Mouse (Mus musculus): ENCODE results near the gene Gm48552. TPM values are rescaled to one million over a fixed set of nuclear protein-coding genes. Genes with fewer than 3 reads are reported as not detected.

The Gm48552 gene
- polyA plus RNA-seq (2014; fragmentation: Illumina TruSeq; extraction: RNeasy Lipid Tissue Mini Kit (QIAGEN cat#74804); ENCODE audit: low read depth, low replicate concordance), result not detected

GRCm38 (mm10) chr10:81388505-81389055 is at the start of gene Gm48552:
TSS of gene Gm48552 (plus strand) at chr10:81389005.

GRCm38 (mm10) chr10:81342686-81343505 is 45.9 kb upstream of the Gm48552 start, which contains the start of gene Gipc3:
TSS of gene Gipc3 (minus strand) at chr10:81343266.

DNA sequence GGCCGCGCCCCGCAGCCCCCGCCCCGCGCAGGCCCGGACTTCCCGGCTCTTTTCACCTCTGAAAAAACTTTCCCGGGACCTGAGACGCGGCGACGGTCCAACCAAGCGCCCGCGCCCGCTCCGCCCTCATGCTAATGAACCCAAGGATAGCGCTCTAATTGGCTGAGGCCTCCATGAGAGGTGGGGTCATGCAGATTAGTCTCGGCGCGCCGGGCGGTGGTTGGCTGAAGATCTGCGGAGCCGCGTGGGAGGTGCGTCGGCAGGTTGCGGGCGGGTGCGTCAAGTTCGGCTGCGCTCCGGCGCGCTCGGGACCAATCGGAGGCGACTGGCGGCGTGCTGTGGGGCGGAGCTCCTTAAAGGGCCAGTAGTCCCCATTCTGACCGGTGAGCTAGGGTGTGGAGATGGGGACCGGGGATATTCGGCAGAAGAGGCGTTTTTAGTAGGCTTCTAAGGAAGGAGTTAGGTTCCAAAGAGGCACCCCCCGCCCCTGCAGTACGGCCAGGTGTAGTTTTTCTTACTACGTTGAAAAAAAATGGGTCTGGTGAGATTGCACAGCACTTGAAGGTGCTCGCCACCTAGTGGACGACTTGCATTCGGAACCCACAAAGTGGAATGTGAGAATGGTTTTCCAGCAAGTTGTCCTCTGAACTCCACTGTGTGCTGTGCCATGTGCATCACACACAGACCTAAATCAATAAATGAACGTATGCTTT is 38.3 kb upstream of the Gm48552 start, which contains the start of gene Hmg20b:
Gene Hmg20b, minus strand, starts transcription at position 130 of the 713 bp plus-strand sequence.

DNA sequence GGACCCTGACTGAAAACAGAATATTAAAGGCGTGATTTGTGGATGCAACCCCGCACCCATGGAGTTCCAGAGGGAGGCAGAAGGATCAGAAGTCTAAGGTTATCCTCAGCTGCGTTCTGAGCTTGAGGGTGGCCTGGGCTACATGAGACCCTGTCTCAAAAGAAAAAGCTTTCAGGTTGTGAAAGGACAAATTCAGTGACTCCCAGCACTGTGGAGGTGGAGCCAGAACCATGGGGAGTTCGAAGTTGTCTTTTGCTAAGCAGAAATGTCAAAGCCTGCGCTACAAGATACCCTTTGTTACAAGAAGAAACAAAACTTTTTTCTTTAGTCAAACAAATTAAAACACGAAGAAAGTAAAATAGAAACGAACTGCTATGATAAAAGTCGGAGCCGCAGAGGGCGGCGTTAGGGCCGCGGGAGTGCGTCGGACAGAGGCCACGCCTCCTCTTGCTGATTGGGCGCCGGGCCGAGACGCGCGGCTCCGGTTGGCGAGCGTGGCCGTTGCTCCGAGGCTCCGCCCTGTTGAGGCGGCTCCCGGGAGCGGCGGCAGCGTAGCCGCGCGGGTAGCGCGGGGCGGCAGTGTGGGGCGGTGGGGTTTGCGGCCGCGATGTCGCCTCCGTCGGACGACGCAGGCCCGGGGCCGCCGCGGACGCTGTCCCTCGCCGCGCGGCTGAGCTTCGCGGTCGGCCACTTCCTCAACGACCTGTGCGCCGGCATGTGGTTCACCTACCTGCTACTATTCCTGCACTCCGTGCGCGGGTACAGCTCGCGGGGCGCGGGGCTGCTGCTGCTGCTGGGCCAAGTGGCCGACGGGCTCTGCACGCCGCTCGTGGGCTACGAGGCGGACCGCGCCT is 31.6 kb upstream of the Gm48552 start, which contains the start of gene Mfsd12:
Gene Mfsd12, plus strand, starts transcription at position 501 of the 854 bp plus-strand sequence.

DNA sequence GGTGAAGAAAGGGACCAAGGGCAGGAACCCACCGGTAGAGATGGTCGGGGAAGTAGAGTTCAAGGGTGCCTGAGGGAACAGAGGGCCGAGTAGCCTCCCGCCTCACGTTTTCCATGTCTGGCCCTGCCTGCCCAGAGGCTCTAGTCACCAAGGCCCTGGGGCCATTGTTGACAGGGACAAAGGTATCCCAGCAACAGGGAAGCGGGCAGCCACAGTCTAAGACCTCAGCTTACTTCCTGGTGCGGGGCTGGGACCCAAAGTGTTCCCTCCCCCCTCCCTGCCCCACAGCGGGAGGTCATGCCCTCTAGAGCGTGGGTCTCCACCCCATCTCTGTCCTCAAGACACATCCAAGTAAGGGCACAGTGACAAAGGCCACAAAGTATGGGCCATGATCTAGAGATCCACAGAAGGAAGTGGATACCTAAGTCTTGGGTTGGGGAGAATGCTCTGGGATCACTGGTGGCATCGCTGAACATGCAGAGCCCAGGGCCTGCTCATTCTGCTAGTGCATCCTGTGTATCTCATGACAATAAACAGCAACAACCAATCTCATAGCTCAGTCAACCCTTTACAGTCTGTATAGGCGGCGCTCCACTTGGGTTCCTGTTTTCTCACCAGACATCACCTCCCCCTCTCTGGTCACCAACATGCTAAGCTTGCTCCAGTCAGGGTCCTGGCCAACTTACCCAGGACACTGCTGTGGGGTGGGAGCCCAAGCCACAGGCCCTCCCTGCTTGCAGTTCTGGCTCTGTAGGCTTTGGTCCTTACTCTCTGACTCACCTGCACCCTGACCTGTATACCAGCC is 22.9 kb upstream of the Gm48552 start, which contains the start of gene 4930404N11Rik:
Gene 4930404N11Rik, minus strand, starts transcription at position 145 of the 805 bp plus-strand sequence.

DNA sequence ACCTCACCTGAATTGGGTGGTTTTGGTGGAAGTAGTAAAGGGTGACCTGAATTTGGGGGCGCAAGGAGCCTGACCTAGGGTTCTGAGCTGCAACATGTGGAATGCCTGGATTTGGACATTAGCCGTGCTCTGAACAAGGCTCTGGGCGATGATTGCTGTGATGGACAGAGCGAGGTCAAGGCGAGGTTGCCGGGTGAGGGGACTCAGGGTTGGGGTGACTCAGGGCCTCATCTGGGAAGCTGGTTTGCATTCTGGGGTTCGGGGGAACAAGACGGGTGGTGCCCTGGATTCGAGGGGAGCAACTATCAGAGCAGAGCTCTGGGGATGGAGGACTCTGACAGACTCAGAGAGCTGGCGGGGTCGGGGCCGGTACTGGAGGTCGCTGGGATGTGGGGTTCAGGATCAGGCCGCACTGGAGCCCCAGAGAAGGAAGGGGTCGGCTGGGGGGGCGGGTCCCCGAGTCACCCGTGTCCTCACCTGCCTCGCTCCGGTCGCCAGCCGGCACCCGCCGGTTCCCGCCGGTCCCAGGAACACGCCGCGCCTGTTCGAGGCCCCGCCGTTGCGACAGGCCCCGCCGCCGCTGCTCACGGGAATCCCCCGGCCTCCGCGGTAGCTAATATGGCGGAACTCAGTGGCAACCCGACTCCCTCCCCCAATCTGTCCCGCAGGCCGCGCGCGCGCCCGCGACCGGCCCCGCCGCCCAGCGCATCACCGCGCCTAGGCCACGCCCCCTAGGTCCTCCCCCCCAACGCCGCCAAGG is 10.8 kb upstream of the Gm48552 start, which contains the start of gene Fzr1:
Gene Fzr1, minus strand, starts transcription at position 724 of the 760 bp plus-strand sequence.

GRCm38 (mm10) chr10:81383802-81384604 is 4.8 kb upstream of the Gm48552 start, which contains the start of the genes Dohh and Gm48551:
TSS of gene Dohh (plus strand) at chr10:81384428.
TSS of gene Gm48551 (plus strand) at chr10:81384466.

GRCm38 (mm10) chr10:81392781-81393185 is 4.0 kb downstream of the Gm48552 start, which contains the start of gene Smim24:
TSS of gene Smim24 (plus strand) at chr10:81393051.

Other genes with a start within 250 kb of the Gm48552 start
- not detected for gene Pias4, start 221.1 kb upstream of the Gm48552 start, polyA plus RNA-seq (2014; fragmentation: Illumina TruSeq; extraction: RNeasy Lipid Tissue Mini Kit (QIAGEN cat#74804); ENCODE audit: low read depth, low replicate concordance)
- 12.4 TPM for gene Eef2, start 212.4 kb upstream of the Gm48552 start, polyA plus RNA-seq (2014; fragmentation: Illumina TruSeq; extraction: RNeasy Lipid Tissue Mini Kit (QIAGEN cat#74804); ENCODE audit: low read depth, low replicate concordance)
- not detected for gene Dapk3, start 206.0 kb upstream of the Gm48552 start, polyA plus RNA-seq (2014; fragmentation: Illumina TruSeq; extraction: RNeasy Lipid Tissue Mini Kit (QIAGEN cat#74804); ENCODE audit: low read depth, low replicate concordance)
- gene 4930442H23Rik, start 205.2 kb upstream of the Gm48552 start, polyA plus RNA-seq (2014; fragmentation: Illumina TruSeq; extraction: RNeasy Lipid Tissue Mini Kit (QIAGEN cat#74804); ENCODE audit: low read depth, low replicate concordance), result not detected
- gene Nmrk2, start 187.0 kb upstream of the Gm48552 start, polyA plus RNA-seq (2014; fragmentation: Illumina TruSeq; extraction: RNeasy Lipid Tissue Mini Kit (QIAGEN cat#74804); ENCODE audit: low read depth, low replicate concordance), result not detected
- 0.19 TPM for gene Atcay, start 158.2 kb upstream of the Gm48552 start, polyA plus RNA-seq (2014; fragmentation: Illumina TruSeq; extraction: RNeasy Lipid Tissue Mini Kit (QIAGEN cat#74804); ENCODE audit: low read depth, low replicate concordance)
- 0.63 TPM for gene Zfr2, start 155.8 kb upstream of the Gm48552 start, polyA plus RNA-seq (2014; fragmentation: Illumina TruSeq; extraction: RNeasy Lipid Tissue Mini Kit (QIAGEN cat#74804); ENCODE audit: low read depth, low replicate concordance)
- gene Matk, start 136.1 kb upstream of the Gm48552 start, polyA plus RNA-seq (2014; fragmentation: Illumina TruSeq; extraction: RNeasy Lipid Tissue Mini Kit (QIAGEN cat#74804); ENCODE audit: low read depth, low replicate concordance), result not detected
- gene Mrpl54, start 122.1 kb upstream of the Gm48552 start, polyA plus RNA-seq (2014; fragmentation: Illumina TruSeq; extraction: RNeasy Lipid Tissue Mini Kit (QIAGEN cat#74804); ENCODE audit: low read depth, low replicate concordance), result 1.2 TPM
- gene Apba3, start 122.0 kb upstream of the Gm48552 start, polyA plus RNA-seq (2014; fragmentation: Illumina TruSeq; extraction: RNeasy Lipid Tissue Mini Kit (QIAGEN cat#74804); ENCODE audit: low read depth, low replicate concordance), result not detected
- gene Tjp3, start 97.4 kb upstream of the Gm48552 start, polyA plus RNA-seq (2014; fragmentation: Illumina TruSeq; extraction: RNeasy Lipid Tissue Mini Kit (QIAGEN cat#74804); ENCODE audit: low read depth, low replicate concordance), result 7.8 TPM
- gene Pip5k1c, start 96.0 kb upstream of the Gm48552 start, polyA plus RNA-seq (2014; fragmentation: Illumina TruSeq; extraction: RNeasy Lipid Tissue Mini Kit (QIAGEN cat#74804); ENCODE audit: low read depth, low replicate concordance), result 2.6 TPM
- gene Cactin, start 67.9 kb upstream of the Gm48552 start, polyA plus RNA-seq (2014; fragmentation: Illumina TruSeq; extraction: RNeasy Lipid Tissue Mini Kit (QIAGEN cat#74804); ENCODE audit: low read depth, low replicate concordance), result 0.16 TPM
- gene Tbxa2r, start 60.3 kb upstream of the Gm48552 start, polyA plus RNA-seq (2014; fragmentation: Illumina TruSeq; extraction: RNeasy Lipid Tissue Mini Kit (QIAGEN cat#74804); ENCODE audit: low read depth, low replicate concordance), result not detected
- not detected for gene Gipc3, start 45.7 kb upstream of the Gm48552 start, polyA plus RNA-seq (2014; fragmentation: Illumina TruSeq; extraction: RNeasy Lipid Tissue Mini Kit (QIAGEN cat#74804); ENCODE audit: low read depth, low replicate concordance)
- gene Hmg20b, start 38.5 kb upstream of the Gm48552 start, polyA plus RNA-seq (2014; fragmentation: Illumina TruSeq; extraction: RNeasy Lipid Tissue Mini Kit (QIAGEN cat#74804); ENCODE audit: low read depth, low replicate concordance), result 11.0 TPM
- gene Mfsd12, start 31.5 kb upstream of the Gm48552 start, polyA plus RNA-seq (2014; fragmentation: Illumina TruSeq; extraction: RNeasy Lipid Tissue Mini Kit (QIAGEN cat#74804); ENCODE audit: low read depth, low replicate concordance), result 0.13 TPM
- gene 4930404N11Rik, start 23.2 kb upstream of the Gm48552 start, polyA plus RNA-seq (2014; fragmentation: Illumina TruSeq; extraction: RNeasy Lipid Tissue Mini Kit (QIAGEN cat#74804); ENCODE audit: low read depth, low replicate concordance), result not detected
- gene Fzr1, start 10.5 kb upstream of the Gm48552 start, polyA plus RNA-seq (2014; fragmentation: Illumina TruSeq; extraction: RNeasy Lipid Tissue Mini Kit (QIAGEN cat#74804); ENCODE audit: low read depth, low replicate concordance), result 0.19 TPM
- not detected for gene Dohh, start 4.6 kb upstream of the Gm48552 start, polyA plus RNA-seq (2014; fragmentation: Illumina TruSeq; extraction: RNeasy Lipid Tissue Mini Kit (QIAGEN cat#74804); ENCODE audit: low read depth, low replicate concordance)
- 0.32 TPM for gene Gm48551, start 4.5 kb upstream of the Gm48552 start, polyA plus RNA-seq (2014; fragmentation: Illumina TruSeq; extraction: RNeasy Lipid Tissue Mini Kit (QIAGEN cat#74804); ENCODE audit: low read depth, low replicate concordance)
- gene Smim24, start 4.0 kb downstream of the Gm48552 start, polyA plus RNA-seq (2014; fragmentation: Illumina TruSeq; extraction: RNeasy Lipid Tissue Mini Kit (QIAGEN cat#74804); ENCODE audit: low read depth, low replicate concordance), result 21.2 TPM
- gene Nfic, start 66.6 kb downstream of the Gm48552 start, polyA plus RNA-seq (2014; fragmentation: Illumina TruSeq; extraction: RNeasy Lipid Tissue Mini Kit (QIAGEN cat#74804); ENCODE audit: low read depth, low replicate concordance), result 8.2 TPM
- 3.1 TPM for gene Celf5, start 93.7 kb downstream of the Gm48552 start, polyA plus RNA-seq (2014; fragmentation: Illumina TruSeq; extraction: RNeasy Lipid Tissue Mini Kit (QIAGEN cat#74804); ENCODE audit: low read depth, low replicate concordance)
- not detected for gene Ncln, start 107.4 kb downstream of the Gm48552 start, polyA plus RNA-seq (2014; fragmentation: Illumina TruSeq; extraction: RNeasy Lipid Tissue Mini Kit (QIAGEN cat#74804); ENCODE audit: low read depth, low replicate concordance)
- not detected for gene S1pr4, start 111.1 kb downstream of the Gm48552 start, polyA plus RNA-seq (2014; fragmentation: Illumina TruSeq; extraction: RNeasy Lipid Tissue Mini Kit (QIAGEN cat#74804); ENCODE audit: low read depth, low replicate concordance)
- not detected for gene Gna15, start 135.2 kb downstream of the Gm48552 start, polyA plus RNA-seq (2014; fragmentation: Illumina TruSeq; extraction: RNeasy Lipid Tissue Mini Kit (QIAGEN cat#74804); ENCODE audit: low read depth, low replicate concordance)
- gene Gna11, start 156.2 kb downstream of the Gm48552 start, polyA plus RNA-seq (2014; fragmentation: Illumina TruSeq; extraction: RNeasy Lipid Tissue Mini Kit (QIAGEN cat#74804); ENCODE audit: low read depth, low replicate concordance), result 8.6 TPM
- gene Aes, start 170.5 kb downstream of the Gm48552 start, polyA plus RNA-seq (2014; fragmentation: Illumina TruSeq; extraction: RNeasy Lipid Tissue Mini Kit (QIAGEN cat#74804); ENCODE audit: low read depth, low replicate concordance), result 16.2 TPM
- 1.1 TPM for gene Tle2, start 185.6 kb downstream of the Gm48552 start, polyA plus RNA-seq (2014; fragmentation: Illumina TruSeq; extraction: RNeasy Lipid Tissue Mini Kit (QIAGEN cat#74804); ENCODE audit: low read depth, low replicate concordance)
- 2.0 TPM for gene Tle6, start 212.1 kb downstream of the Gm48552 start, polyA plus RNA-seq (2014; fragmentation: Illumina TruSeq; extraction: RNeasy Lipid Tissue Mini Kit (QIAGEN cat#74804); ENCODE audit: low read depth, low replicate concordance)
- gene BC025920, start 217.3 kb downstream of the Gm48552 start, polyA plus RNA-seq (2014; fragmentation: Illumina TruSeq; extraction: RNeasy Lipid Tissue Mini Kit (QIAGEN cat#74804); ENCODE audit: low read depth, low replicate concordance), result 3.1 TPM
- not detected for gene Sirt6, start 238.8 kb downstream of the Gm48552 start, polyA plus RNA-seq (2014; fragmentation: Illumina TruSeq; extraction: RNeasy Lipid Tissue Mini Kit (QIAGEN cat#74804); ENCODE audit: low read depth, low replicate concordance)
- 2.2 TPM for gene Ankrd24, start 239.5 kb downstream of the Gm48552 start, polyA plus RNA-seq (2014; fragmentation: Illumina TruSeq; extraction: RNeasy Lipid Tissue Mini Kit (QIAGEN cat#74804); ENCODE audit: low read depth, low replicate concordance)